Mouse (Mus musculus) ES-E14 (cell line): ENCODE data around the gene Mrm3.

Source experiments
- MAFK ChIP-seq: IDR thresholded peaks from 2 replicates; pipeline ENCODE4 v1.6.1; 2014; ENCODE audit warnings: mild to moderate bottlenecking, low read depth, low read length, inconsistent platforms; ENCODE audit not compliant: insufficient read depth
- ZC3H11A ChIP-seq: IDR thresholded peaks from 2 replicates; pipeline ENCODE4 v1.6.1; 2012; ENCODE audit warnings: low read depth, mild to moderate bottlenecking, inconsistent platforms, low read length, borderline replicate concordance
- ZNF384 ChIP-seq: IDR thresholded peaks from 2 replicates; pipeline ENCODE4 v1.6.1; 2012; ENCODE audit warnings: low read depth, low read length, inconsistent platforms

DNA sequence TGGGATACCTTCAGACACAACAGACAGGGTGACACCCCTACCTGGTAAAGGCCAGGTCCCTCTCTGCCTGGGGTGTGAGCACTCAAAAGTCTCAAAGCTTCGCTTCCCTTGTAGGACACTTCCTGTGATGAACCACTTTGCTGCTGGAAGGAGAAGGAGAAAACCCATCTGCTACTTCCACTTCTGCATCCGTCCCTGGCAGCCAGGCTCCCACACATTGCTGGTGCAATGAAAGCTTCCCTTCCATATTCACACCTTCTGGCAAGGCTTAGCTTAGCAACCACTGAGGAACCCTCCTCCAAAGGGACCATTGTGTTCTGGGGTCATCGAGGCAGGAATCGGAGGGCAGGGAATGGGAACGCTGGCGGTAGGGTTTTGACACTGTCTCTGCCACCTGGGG lies 45.1 kb downstream of the Mrm3 start:
- TF ChIP-seq ZNF384: no peak
- TF ChIP-seq MAFK: no peak
- no peak for TF ChIP-seq ZC3H11A
